Mouse (Mus musculus) bone marrow macrophage, adult 2 months (primary cell): ENCODE measurements at regions not wholly inside any gene's neighbourhood (a gene's known extent, or its start where the extent isn't known, plus 50 kb on each side); places are given as distances from the start of the nearest gene placed in this dataset.

Source experiments
- CTCF ChIP-seq: IDR thresholded peaks from 2 replicates; pipeline ENCODE4 v1.5.1; 2012; ENCODE audit warnings: low read depth, mild to moderate bottlenecking, low read length, moderate library complexity
- POLR2A ChIP-seq: IDR thresholded peaks from 2 replicates; pipeline ENCODE4 v1.6.1; 2012; ENCODE audit warnings: mild to moderate bottlenecking, low read depth, low read length, borderline replicate concordance

DNA sequence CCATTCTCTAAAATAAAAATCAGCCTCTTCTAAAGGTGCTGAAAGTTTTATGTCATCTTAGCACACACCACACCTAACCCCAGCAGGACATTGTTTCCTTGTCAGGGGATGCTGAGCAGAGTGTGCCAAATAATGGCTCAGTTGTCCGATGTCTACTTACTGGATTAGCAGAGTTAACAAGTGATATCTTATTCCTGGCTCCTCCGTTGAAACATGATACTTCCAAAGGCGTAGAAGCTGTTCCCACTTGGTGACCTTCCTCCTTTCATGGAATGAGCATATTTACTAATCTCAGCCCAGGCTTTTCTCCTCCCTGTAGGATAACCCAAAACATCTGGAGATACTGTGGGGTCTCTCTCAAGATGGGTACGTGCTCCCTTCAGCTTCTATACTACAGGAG, 141.5 kb upstream of the Gmds start:
- TF ChIP-seq CTCF (no peak), POLR2A (no peak)
